Mouse (Mus musculus) layer of hippocampus, postnatal 10 days (tissue): ENCODE results near the gene Enpp7. TPM values are rescaled to one million over a fixed set of nuclear protein-coding genes. Genes with fewer than 3 reads are reported as not detected.

Source experiments
- DNase-seq, 2 experiments: peaks; one replicate each; pipeline ENCODE4 v3.0.0; 2021; ENCODE audit warnings: low spot score in 2 of 2
- total RNA-seq, 2 experiments: library from RNA; stranded (reverse); gene quantifications; 2 replicates each; pipeline ENCODE4 v1.2.3; 2021

Enpp7 gene
- total RNA-seq, 2 experiments from 2014 or later: not detected

- DNase-seq: no peak
Measured at GRCm38 (mm10) chr11:119035094-119035685, 47.2 kb downstream of the Enpp7 start.

- no peak for DNase-seq
Measured at GRCm38 (mm10) chr11:119035686-119036165, 47.7 kb downstream of the Enpp7 start.

GRCm38 (mm10) chr11:119036447-119036846, 48.5 kb downstream of the Enpp7 start:
- no peak for DNase-seq

GRCm38 (mm10) chr11:119036934-119037779, 49.2 kb downstream of the Enpp7 start:
- peak in 1 of 2 experiments; percentile 47 for DNase-seq

GRCm38 (mm10) chr11:119037780-119038401, 49.9 kb downstream of the Enpp7 start:
- DNase-seq: no peak

- DNase-seq: peak in 1 of 2 experiments; percentile 24
Measured at GRCm38 (mm10) chr11:119038744-119039484, 50.9 kb downstream of the Enpp7 start.

GRCm38 (mm10) chr11:119039732-119040512, 51.9 kb downstream of the Enpp7 start:
- no peak for DNase-seq

GRCm38 (mm10) chr11:119040600-119041324, 52.8 kb downstream of the Enpp7 start, which contains the start of gene Cbx8:
TSS of gene Cbx8 (minus strand) at chr11:119040969.
- DNase-seq: peak; percentile 99

GRCm38 (mm10) chr11:119041325-119041716, 53.3 kb downstream of the Enpp7 start:
- peak; percentile 77 for DNase-seq

- no peak for DNase-seq
Measured at GRCm38 (mm10) chr11:119041750-119042465, 53.9 kb downstream of the Enpp7 start.

Other genes starting within 250 kb of the Enpp7 start
- gene Rbfox3, start 76.6 kb upstream of the Enpp7 start, total RNA-seq: 100 to 1,000 TPM; 205 to 226 TPM
- 1 to 10 TPM; 4.7 to 5.0 TPM for gene Cbx2, start 34.8 kb downstream of the Enpp7 start, total RNA-seq
- 10 to 100 TPM; 12.4 to 13.1 TPM for gene Cbx8, start 52.8 kb downstream of the Enpp7 start, total RNA-seq
- gene Cbx4, start 98.0 kb downstream of the Enpp7 start, total RNA-seq: 10 to 100 TPM; 49.2 to 51.2 TPM
- 100 to 1,000 TPM; 111 to 115 TPM for gene Tbc1d16, start 240.3 kb downstream of the Enpp7 start, total RNA-seq
- 1 to 10 TPM; 4.8 to 5.2 TPM for gene Ccdc40, start 240.4 kb downstream of the Enpp7 start, total RNA-seq